Mouse (Mus musculus): ENCODE measurements around the gene Rcan3. TPM values are rescaled to one million over a fixed set of nuclear protein-coding genes. Genes with fewer than 3 reads are reported as not detected.

Rcan3 gene
- total and polyA plus RNA-seq, 3 experiments: 7.8 to 7.9 TPM; not detected in 1

DNA sequence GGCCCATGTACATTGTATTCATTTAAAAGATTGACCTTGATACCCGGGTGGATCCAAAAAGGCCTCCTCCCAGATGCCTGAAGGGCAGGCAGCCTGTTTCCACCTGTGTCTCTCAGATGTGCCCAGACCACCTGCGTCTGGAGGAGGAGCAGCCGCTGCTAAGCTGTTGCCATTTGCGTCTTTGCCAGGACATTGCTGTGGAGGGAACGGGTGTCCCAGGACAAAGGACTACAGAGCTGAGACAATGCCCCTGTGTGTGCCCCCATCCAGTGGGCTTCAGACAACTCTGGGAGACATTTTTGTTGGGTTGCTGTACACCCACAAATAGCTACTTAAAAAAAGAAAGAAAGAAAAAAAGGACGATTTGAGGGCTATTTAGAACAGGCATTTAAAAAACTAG, 70.8 kb downstream of the Rcan3 start:
- Histone ChIP-seq H3K9me3 (replicated peaks; ENCODE audit: insufficient read depth, low read length) (no peaks in the 10 kb centered on the region), H3K4me1 (ENCODE audit: control insufficient read depth in 1 of 2, insufficient read depth in 2 of 2, low read length in 2 of 2) (0 out of 4 replicates have a peak, but pooled peaks cover 0 to 4% of the 10 kb centered on the region in 2 experiments), H3K4me3 (ENCODE audit: control insufficient read depth in 1 of 2, insufficient read depth in 1 of 2, low read depth in 2 of 2, low read length in 2 of 2) (no peak overlapping the region), H3K79me2 (ENCODE audit: control insufficient read depth, insufficient read depth, low read length, poor library complexity) (no peaks in the 10 kb centered on the region), H3K36me3 (ENCODE audit: control insufficient read depth in 1 of 2, insufficient read depth in 2 of 2, low read length in 2 of 2) (no peaks in the 10 kb centered on the region), H3K27ac (ENCODE audit: control insufficient read depth, low read depth, low read length) (no peak overlapping the region), H3K27me3 (ENCODE audit: control insufficient read depth in 1 of 2, insufficient read depth in 2 of 2, low read length in 2 of 2) (no peaks in the 10 kb centered on the region; a peak in 2 of 4 replicates), H3K9ac (ENCODE audit: control insufficient read depth, low read depth, low read length, poor library complexity, severe bottlenecking) (no peak overlapping the region)
- no peak for DNase-seq (ENCODE audit: low read depth, low spot score)
- TF ChIP-seq MYC (IDR thresholded peaks at IDR 0.05; ENCODE audit: low read depth, low read length) (no peak), SMC3 (IDR thresholded peaks at IDR 0.05; ENCODE audit: low read depth, low read length) (no peak), NELFE (IDR thresholded peaks at IDR 0.05; ENCODE audit: low read depth, low read length) (no peak), USF1 (IDR thresholded peaks at IDR 0.05; ENCODE audit: low read depth, low read length) (no peak), MAX (IDR thresholded peaks at IDR 0.05; ENCODE audit: low read length) (no peak)

Other genes starting within 250 kb of the Rcan3 start
- gene Clic4, start 161.0 kb downstream of the Rcan3 start, total RNA-seq (2012; rRNA removed): 32.9 and 51.1 TPM in 2 replicates
- gene Clic4, start 161.0 kb downstream of the Rcan3 start, polyA plus RNA-seq (2012; ENCODE audit: insufficient read depth in 1 of 2, insufficient read length in 2 of 2, low read depth in 1 of 2, low replicate concordance in 2 of 2, missing spikeins in 1 of 2): 100 to 1,000 TPM in 1 of 2 experiments, 10 to 100 TPM in 1; 83.8 to 274 TPM
- gene Srrm1, start 80.5 kb downstream of the Rcan3 start, total RNA-seq (2012; rRNA removed): 26.9 and 29.4 TPM in 2 replicates
- gene Srrm1, start 80.5 kb downstream of the Rcan3 start, polyA plus RNA-seq (2012; ENCODE audit: insufficient read depth in 1 of 2, insufficient read length in 2 of 2, low read depth in 1 of 2, low replicate concordance in 2 of 2, missing spikeins in 1 of 2): 100 to 1,000 TPM; 138 to 285 TPM
- 0.08 TPM in 1 of 2 replicates, not detected in the other for gene Ncmap, start 35.6 kb downstream of the Rcan3 start, total RNA-seq (2012; rRNA removed)
- under 1 TPM in 1 of 2 experiments, not detected in 1; 0.22 TPM for gene Ncmap, start 35.6 kb downstream of the Rcan3 start, polyA plus RNA-seq (2012; ENCODE audit: insufficient read depth in 1 of 2, insufficient read length in 2 of 2, low read depth in 1 of 2, low replicate concordance in 2 of 2, missing spikeins in 1 of 2)
- gene Stpg1, start 60.9 kb upstream of the Rcan3 start, total RNA-seq (2012; rRNA removed): not detected in 2 replicates
- under 1 TPM in 1 of 2 experiments, not detected in 1; 0.21 TPM for gene Stpg1, start 60.9 kb upstream of the Rcan3 start, polyA plus RNA-seq (2012; ENCODE audit: insufficient read depth in 1 of 2, insufficient read length in 2 of 2, low read depth in 1 of 2, low replicate concordance in 2 of 2, missing spikeins in 1 of 2)
- gene Nipal3, start 61.2 kb upstream of the Rcan3 start, total RNA-seq (2012; rRNA removed): 3.5 TPM in 2 replicates
- 10 to 100 TPM in 1 of 2 experiments, not detected in 1; 10.4 TPM for gene Nipal3, start 61.2 kb upstream of the Rcan3 start, polyA plus RNA-seq (2012; ENCODE audit: insufficient read depth in 1 of 2, insufficient read length in 2 of 2, low read depth in 1 of 2, low replicate concordance in 2 of 2, missing spikeins in 1 of 2)
- not detected in 2 replicates for gene Grhl3, start 139.8 kb upstream of the Rcan3 start, total RNA-seq (2012; rRNA removed)
- not detected for gene Grhl3, start 139.8 kb upstream of the Rcan3 start, polyA plus RNA-seq (2012; ENCODE audit: insufficient read depth in 1 of 2, insufficient read length in 2 of 2, low read depth in 1 of 2, low replicate concordance in 2 of 2, missing spikeins in 1 of 2)